Mouse (Mus musculus): ENCODE results near the gene Bclaf1. TPM values are rescaled to one million over a fixed set of nuclear protein-coding genes. Genes with fewer than 3 reads are reported as not detected.

Gene Bclaf1
- polyA plus RNA-seq, 1 experiment from 2014 or later: 83.9 TPM

DNA sequence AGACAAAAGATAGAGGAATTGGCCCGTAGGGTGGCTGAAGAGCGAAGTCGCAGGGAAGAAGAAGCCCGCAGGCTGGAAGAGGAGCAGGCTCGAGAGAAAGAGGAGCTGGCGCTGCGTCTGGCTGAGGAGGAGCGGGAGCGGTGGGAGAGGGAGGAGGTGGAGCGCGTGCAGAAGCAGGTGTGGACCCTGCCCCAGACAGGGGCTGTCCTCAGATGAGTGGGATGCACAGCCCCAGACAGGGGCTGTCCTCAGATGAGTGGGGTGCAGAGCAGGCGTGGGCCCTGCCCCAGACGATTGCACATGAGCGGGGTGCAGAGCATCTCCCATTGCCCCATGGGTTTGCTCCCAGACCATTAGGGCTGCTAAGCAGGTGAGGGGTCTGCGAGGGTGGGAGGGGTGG, 39.0 kb upstream of the Bclaf1 start:
- no peaks in the 10 kb centered on the region for H3K9me3 ChIP-seq (replicated peaks; ENCODE audit: low read length)
- H3K4me3 ChIP-seq (replicated peaks; ENCODE audit: low read depth, low read length): no peak overlapping the region
- TF ChIP-seq CTCF (IDR thresholded peaks at IDR 0.05; ENCODE audit: low read depth): no peak
- no peak overlapping the region for H3K4me2 ChIP-seq (ENCODE audit: low read length)
- ATAC-seq (replicated peaks; ENCODE audit: low FRiP score, low read depth): no peak
- no peak for DNase-seq (ENCODE audit: low spot score)
- no peaks in the 10 kb centered on the region for H3K27me3 ChIP-seq (ENCODE audit: insufficient read depth, low read length)
- WGBS: 50% methylated on average over 15 of the region's 15 CpGs
- H3K36me3 ChIP-seq (ENCODE audit: insufficient read depth, low read length): 0 out of 2 replicates have a peak, but pooled peaks cover 6% of the 10 kb centered on the region
- H3K9ac ChIP-seq (ENCODE audit: low read depth, low read length): no peak overlapping the region
- H3K4me1 ChIP-seq (replicated peaks; ENCODE audit: insufficient read depth, low read length): no peaks in the 10 kb centered on the region
- no peak overlapping the region for H3K27ac ChIP-seq

DNA sequence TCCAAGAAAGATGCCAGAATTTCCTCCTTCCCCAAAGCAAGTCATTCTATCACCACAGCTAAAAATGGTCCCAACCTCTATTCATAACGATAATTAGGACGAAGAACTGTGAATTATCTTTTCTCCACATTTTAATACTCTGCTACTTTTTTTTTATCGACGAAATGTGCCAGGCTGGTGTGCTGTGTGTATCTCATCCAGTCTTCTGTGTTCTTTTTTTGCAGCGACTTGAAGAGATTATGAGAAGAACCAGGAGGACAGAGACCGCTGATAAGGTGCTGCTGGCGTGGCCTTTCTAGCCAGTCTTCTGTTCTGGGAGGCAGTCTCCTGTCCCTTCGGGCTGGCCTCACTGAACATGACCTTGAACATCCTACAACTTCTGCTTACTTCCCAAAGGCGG, 38.2 kb upstream of the Bclaf1 start:
- no peak for TF ChIP-seq CTCF (IDR thresholded peaks at IDR 0.05; ENCODE audit: low read depth)
- H3K4me1 ChIP-seq (replicated peaks; ENCODE audit: insufficient read depth, low read length): no peaks in the 10 kb centered on the region
- no peaks in the 10 kb centered on the region for H3K9me3 ChIP-seq (replicated peaks; ENCODE audit: low read length)
- no peak overlapping the region for H3K27ac ChIP-seq
- no peak for DNase-seq (ENCODE audit: low spot score)
- H3K4me3 ChIP-seq (replicated peaks; ENCODE audit: low read depth, low read length): no peak overlapping the region
- ATAC-seq (replicated peaks; ENCODE audit: low FRiP score, low read depth): no peak
- 0 out of 2 replicates have a peak, but pooled peaks cover 11% of the 10 kb centered on the region for H3K36me3 ChIP-seq (ENCODE audit: insufficient read depth, low read length)
- no peaks in the 10 kb centered on the region for H3K27me3 ChIP-seq (ENCODE audit: insufficient read depth, low read length)
- H3K9ac ChIP-seq (ENCODE audit: low read depth, low read length): no peak overlapping the region
- 88% methylated on average over 9 of the region's 9 CpGs for WGBS
- H3K4me2 ChIP-seq (ENCODE audit: low read length): no peak overlapping the region

DNA sequence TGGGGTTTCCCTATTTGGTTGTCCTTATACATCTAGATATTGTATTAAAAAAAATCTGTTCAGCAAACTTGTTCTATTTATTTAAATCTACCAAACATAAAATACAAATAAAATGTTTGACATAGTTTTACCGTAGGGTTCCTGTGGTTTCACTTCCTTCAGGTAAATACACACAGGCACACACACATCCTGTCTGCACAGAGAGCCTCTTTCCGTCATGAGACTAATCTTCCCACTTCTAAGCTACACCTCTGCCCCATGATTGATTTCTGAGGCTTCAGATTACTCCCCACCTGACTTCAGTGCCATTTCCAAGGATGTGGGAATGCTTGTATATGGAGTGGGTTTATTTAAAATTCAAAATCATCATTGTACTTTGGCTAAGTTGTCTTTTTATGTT, 30.8 kb upstream of the Bclaf1 start:
- no peak for DNase-seq (ENCODE audit: low spot score)
- WGBS: 62% methylated on average over 2 of the region's 2 CpGs
- Histone ChIP-seq H3K27me3 (ENCODE audit: insufficient read depth, low read length) (no peaks in the 10 kb centered on the region), H3K27ac (no peak overlapping the region), H3K4me1 (replicated peaks; ENCODE audit: insufficient read depth, low read length) (0 out of 2 replicates have a peak, but pooled peaks cover 10% of the 10 kb centered on the region), H3K36me3 (ENCODE audit: insufficient read depth, low read length) (0 out of 2 replicates have a peak, but pooled peaks cover 10% of the 10 kb centered on the region), H3K4me2 (ENCODE audit: low read length) (no peak overlapping the region), H3K9ac (ENCODE audit: low read depth, low read length) (no peak overlapping the region), H3K4me3 (replicated peaks; ENCODE audit: low read depth, low read length) (no peak overlapping the region), H3K9me3 (replicated peaks; ENCODE audit: low read length) (no peaks in the 10 kb centered on the region)
- TF ChIP-seq CTCF (IDR thresholded peaks at IDR 0.05; ENCODE audit: low read depth): no peak
- no peak for ATAC-seq (replicated peaks; ENCODE audit: low FRiP score, low read depth)

DNA sequence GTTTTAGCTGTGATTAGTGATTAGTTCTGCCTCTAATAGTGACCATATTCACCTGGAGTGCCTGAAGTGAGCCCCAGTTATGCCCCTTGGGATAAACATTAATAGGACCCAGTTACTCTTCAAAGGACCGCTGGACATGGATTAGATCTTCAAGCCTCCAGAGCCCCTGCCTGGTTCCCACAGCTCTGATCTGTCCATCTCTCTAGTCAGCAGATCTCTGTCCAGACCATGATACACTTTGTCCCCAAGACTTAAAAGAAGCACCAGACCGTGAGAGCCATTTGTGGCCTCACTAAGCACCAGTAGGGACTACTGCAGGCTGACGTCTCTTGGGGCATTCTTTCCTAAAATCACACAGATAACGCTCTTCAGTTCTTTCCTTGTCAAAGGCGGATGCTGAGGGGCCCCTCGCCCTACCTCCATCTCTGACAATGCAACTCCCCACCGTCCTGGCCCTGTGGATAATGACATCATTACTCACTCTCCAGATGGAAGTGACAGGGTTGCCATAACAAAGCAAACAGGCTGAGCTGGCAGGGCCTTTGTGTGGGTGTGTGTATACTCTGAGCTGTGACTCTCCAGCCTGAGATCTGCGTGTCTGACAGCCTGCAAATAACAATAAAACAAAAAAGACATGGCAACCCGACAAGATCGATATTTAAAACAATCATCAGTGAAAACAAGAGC, 26.8 kb upstream of the Bclaf1 start:
- DNase-seq (ENCODE audit: low spot score) (peak; percentile 43), ATAC-seq (replicated peaks; ENCODE audit: low FRiP score, low read depth) (peak; percentile 84)
- TF ChIP-seq CTCF (IDR thresholded peaks at IDR 0.05; ENCODE audit: low read depth): no peak
- Histone ChIP-seq H3K4me2 (ENCODE audit: low read length) (no peak overlapping the region), H3K36me3 (ENCODE audit: insufficient read depth, low read length) (no peaks in the 10 kb centered on the region), H3K9me3 (replicated peaks; ENCODE audit: low read length) (no peaks in the 10 kb centered on the region), H3K27me3 (ENCODE audit: insufficient read depth, low read length) (no peaks in the 10 kb centered on the region), H3K4me3 (replicated peaks; ENCODE audit: low read depth, low read length) (no peak overlapping the region), H3K27ac (no peak overlapping the region), H3K4me1 (replicated peaks; ENCODE audit: insufficient read depth, low read length) (0 out of 2 replicates have a peak, but pooled peaks cover 10% of the 10 kb centered on the region), H3K9ac (ENCODE audit: low read depth, low read length) (no peak overlapping the region)
- 14% methylated on average over 10 of the region's 10 CpGs for WGBS

DNA sequence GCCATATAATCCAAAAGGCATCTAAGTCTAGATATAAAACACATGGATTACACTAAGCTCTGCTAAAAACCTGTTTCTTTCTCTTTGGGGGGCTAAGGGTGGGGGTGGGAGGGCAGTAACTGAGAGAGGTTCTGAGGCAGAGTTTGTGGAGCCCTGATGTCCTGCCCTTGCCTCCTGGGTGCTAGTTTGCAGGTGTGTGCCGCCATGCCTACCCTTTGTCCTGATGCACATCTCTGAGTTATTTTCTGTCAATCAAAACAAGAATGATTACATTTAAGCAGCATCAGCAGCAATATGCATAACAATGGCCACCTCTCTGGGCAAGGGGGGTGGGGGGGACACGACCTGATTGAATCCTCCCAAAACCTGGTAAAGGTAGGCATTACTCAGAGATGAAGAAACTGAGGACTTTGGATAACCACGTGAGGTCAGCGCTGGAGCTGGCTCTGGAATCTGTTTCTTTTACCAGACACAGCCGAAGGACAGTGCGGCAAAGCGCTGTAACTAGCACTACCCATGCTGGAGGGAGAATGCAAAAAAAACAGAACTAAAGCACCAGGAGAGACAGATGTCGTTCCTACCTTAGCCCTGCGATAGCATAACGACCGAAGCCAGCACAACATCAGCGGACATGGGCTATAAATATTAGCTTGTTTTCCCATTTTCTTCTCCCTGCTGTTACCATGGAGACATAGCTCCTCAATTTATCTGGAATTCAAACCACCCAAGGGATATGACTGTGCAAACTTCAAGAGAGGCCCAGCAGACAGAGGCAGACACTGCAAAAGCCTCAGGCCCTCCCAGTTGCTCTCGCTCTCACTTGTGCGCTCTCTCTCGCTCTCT, 26.1 kb upstream of the Bclaf1 start:
- no peaks in the 10 kb centered on the region for H3K27me3 ChIP-seq (ENCODE audit: insufficient read depth, low read length)
- ATAC-seq (replicated peaks; ENCODE audit: low FRiP score, low read depth) (no peak), DNase-seq (ENCODE audit: low spot score) (peak; percentile 47)
- no peak for TF ChIP-seq CTCF (IDR thresholded peaks at IDR 0.05; ENCODE audit: low read depth)
- no peaks in the 10 kb centered on the region for H3K9me3 ChIP-seq (replicated peaks; ENCODE audit: low read length)
- no peak overlapping the region for H3K27ac ChIP-seq
- H3K9ac ChIP-seq (ENCODE audit: low read depth, low read length): 0 out of 2 replicates have a peak overlapping the region, but pooled peaks have one; percentile 24
- no peak overlapping the region for H3K4me3 ChIP-seq (replicated peaks; ENCODE audit: low read depth, low read length)
- 40% methylated on average over 15 of the region's 15 CpGs for WGBS
- H3K4me1 ChIP-seq (replicated peaks; ENCODE audit: insufficient read depth, low read length): 0 out of 2 replicates have a peak, but pooled peaks cover 10% of the 10 kb centered on the region
- H3K4me2 ChIP-seq (ENCODE audit: low read length): peak overlapping the region; percentile 3; the same call in 1 of the 2 replicates
- no peaks in the 10 kb centered on the region for H3K36me3 ChIP-seq (ENCODE audit: insufficient read depth, low read length)

DNA sequence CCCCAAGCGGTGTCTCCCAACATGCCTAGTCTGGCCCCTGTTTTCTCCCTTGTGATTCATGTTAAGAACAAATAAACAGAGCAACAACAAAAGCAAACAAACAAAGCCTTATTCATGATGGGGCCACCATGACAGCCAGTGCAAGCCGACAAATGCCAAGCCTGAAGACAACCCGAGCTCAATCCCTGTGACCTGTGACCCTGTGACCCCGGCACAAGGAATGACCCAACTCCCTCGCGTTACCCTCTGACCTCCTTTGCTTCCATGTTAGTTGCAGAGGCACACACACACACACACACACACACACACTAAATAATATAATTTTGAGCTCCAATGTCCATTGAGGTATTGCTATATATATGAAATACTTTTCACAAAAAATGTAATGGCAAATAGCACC, 24.9 kb upstream of the Bclaf1 start:
- no peak overlapping the region for H3K4me2 ChIP-seq (ENCODE audit: low read length)
- no peaks in the 10 kb centered on the region for H3K9me3 ChIP-seq (replicated peaks; ENCODE audit: low read length)
- ATAC-seq (replicated peaks; ENCODE audit: low FRiP score, low read depth) (no peak), DNase-seq (ENCODE audit: low spot score) (no peak)
- H3K27me3 ChIP-seq (ENCODE audit: insufficient read depth, low read length): no peaks in the 10 kb centered on the region
- no peak overlapping the region for H3K9ac ChIP-seq (ENCODE audit: low read depth, low read length)
- TF ChIP-seq CTCF (IDR thresholded peaks at IDR 0.05; ENCODE audit: low read depth): no peak
- H3K27ac ChIP-seq: no peak overlapping the region
- H3K4me3 ChIP-seq (replicated peaks; ENCODE audit: low read depth, low read length): no peak overlapping the region
- 0 out of 2 replicates have a peak, but pooled peaks cover 10% of the 10 kb centered on the region for H3K4me1 ChIP-seq (replicated peaks; ENCODE audit: insufficient read depth, low read length)
- no peaks in the 10 kb centered on the region for H3K36me3 ChIP-seq (ENCODE audit: insufficient read depth, low read length)
- 55% methylated on average over 6 of the region's 6 CpGs for WGBS

Data from kidney, postnatal 0 days (tissue).